Mouse (Mus musculus) ES-Bruce4 (cell line): ENCODE results near the gene Plxnd1. TPM values are rescaled to one million over a fixed set of nuclear protein-coding genes. Genes with fewer than 3 reads are reported as not detected.

Experiments used
- H3K27ac ChIP-seq: 2 replicates; pipeline ENCODE4 v1.5.1; 2012; ENCODE audit warnings: low read length, inconsistent platforms; ENCODE audit not compliant: insufficient read depth
- H3K27me3 ChIP-seq: 2 replicates; pipeline ENCODE4 v1.6.1; 2012; ENCODE audit warnings: mild to moderate bottlenecking, low read length, inconsistent platforms; ENCODE audit not compliant: control insufficient read depth, poor library complexity, insufficient read depth, severe bottlenecking
- H3K36me3 ChIP-seq: 2 replicates; pipeline ENCODE4 v1.6.1; 2012; ENCODE audit warnings: inconsistent platforms, mild to moderate bottlenecking, low read length, moderate library complexity; ENCODE audit not compliant: control insufficient read depth, poor library complexity, insufficient read depth, severe bottlenecking
- H3K4me1 ChIP-seq: one replicate; pipeline ENCODE4 v1.8.1; 2011; ENCODE audit warnings: low read length; ENCODE audit not compliant: control insufficient read depth, insufficient read depth
- H3K4me3 ChIP-seq: 2 replicates; pipeline ENCODE4 v1.5.1; 2011; ENCODE audit warnings: low read depth, mild to moderate bottlenecking, low read length
- H3K9ac ChIP-seq: 2 replicates; pipeline ENCODE4 v1.6.1; 2012; ENCODE audit warnings: low read depth, mild to moderate bottlenecking, inconsistent platforms; ENCODE audit not compliant: poor library complexity, severe bottlenecking
- H3K9me3 ChIP-seq: replicated peaks from 2 replicates; pipeline ENCODE4 v1.6.1; 2012; ENCODE audit warnings: mild to moderate bottlenecking, low read length, inconsistent platforms; ENCODE audit not compliant: control insufficient read depth, poor library complexity, insufficient read depth, severe bottlenecking
- CTCF ChIP-seq: IDR thresholded peaks from one replicate; pipeline ENCODE4 v1.8.1; 2011; ENCODE audit warnings: low read depth, low read length
- EP300 ChIP-seq: IDR thresholded peaks from 2 replicates; pipeline ENCODE4 v1.6.1; 2011; ENCODE audit warnings: low read depth, low read length; ENCODE audit not compliant: insufficient read depth
- POLR2A ChIP-seq: IDR thresholded peaks from one replicate; pipeline ENCODE4 v1.8.1; 2011; ENCODE audit warnings: low read length; ENCODE audit not compliant: insufficient read depth
- polyA plus RNA-seq: library from polyadenylated mRNA; stranded (reverse); fragments of >200 nt; gene quantifications from 2 replicates; pipeline ENCODE4 v1.2.4, GENCODE M21; 2011; ENCODE audit warnings: low read depth; ENCODE audit not compliant: missing spikeins, insufficient read depth, insufficient read length

Plxnd1 gene
- polyA plus RNA-seq, 1 experiment: 7.6 TPM

- H3K27ac ChIP-seq: no peak overlapping the region
- H3K27me3 ChIP-seq: no peaks in the 10 kb centered on the region
- no peak overlapping the region for H3K4me3 ChIP-seq
- H3K4me1 ChIP-seq: no peaks in the 10 kb centered on the region
- no peak overlapping the region for H3K9ac ChIP-seq
- H3K9me3 ChIP-seq: no peaks in the 10 kb centered on the region
- TF ChIP-seq EP300: no peak
- TF ChIP-seq POLR2A: no peak
- TF ChIP-seq CTCF: no peak
- no peaks in the 10 kb centered on the region for H3K36me3 ChIP-seq
These were observed 39.6 kb downstream of the Plxnd1 start for GRCm38 (mm10) chr6:115955169-115955568.

- TF ChIP-seq EP300: no peak
- TF ChIP-seq POLR2A: no peak
- no peak for TF ChIP-seq CTCF
- Histone ChIP-seq H3K36me3 (no peaks in the 10 kb centered on the region), H3K4me1 (no peaks in the 10 kb centered on the region), H3K9me3 (no peaks in the 10 kb centered on the region), H3K27me3 (no peaks in the 10 kb centered on the region), H3K9ac (no peak overlapping the region), H3K27ac (no peak overlapping the region), H3K4me3 (no peak overlapping the region)
These were observed 40.2 kb downstream of the Plxnd1 start for GRCm38 (mm10) chr6:115954506-115955074.

- Histone ChIP-seq H3K9ac (no peak overlapping the region), H3K9me3 (no peaks in the 10 kb centered on the region), H3K4me1 (no peaks in the 10 kb centered on the region), H3K27ac (no peak overlapping the region), H3K4me3 (no peak overlapping the region), H3K36me3 (no peaks in the 10 kb centered on the region), H3K27me3 (no peaks in the 10 kb centered on the region)
- no peak for TF ChIP-seq EP300
- TF ChIP-seq CTCF: no peak
- no peak for TF ChIP-seq POLR2A
These were observed 48.4 kb downstream of the Plxnd1 start for GRCm38 (mm10) chr6:115946389-115946788.

- Histone ChIP-seq H3K27me3 (no peaks in the 10 kb centered on the region), H3K27ac (no peak overlapping the region), H3K9me3 (no peaks in the 10 kb centered on the region), H3K36me3 (no peaks in the 10 kb centered on the region), H3K4me1 (no peaks in the 10 kb centered on the region), H3K9ac (no peak overlapping the region), H3K4me3 (no peak overlapping the region)
- TF ChIP-seq EP300: no peak
These were observed 49.2 kb downstream of the Plxnd1 start for GRCm38 (mm10) chr6:115945633-115946032.

GRCm38 (mm10) chr6:115944638-115945037, 50.2 kb downstream of the Plxnd1 start, which contains the start of gene H1foo:
TSS of gene H1foo (plus strand) at chr6:115944938.
- H3K9me3 ChIP-seq: no peaks in the 10 kb centered on the region
- TF ChIP-seq POLR2A: no peak
- TF ChIP-seq CTCF: no peak
- no peak for TF ChIP-seq EP300
- no peaks in the 10 kb centered on the region for H3K4me1 ChIP-seq
- no peak within 1 kb of the TSS for H3K27ac ChIP-seq
- H3K9ac ChIP-seq: no peak within 1 kb of the TSS
- no peaks in the 10 kb centered on the region for H3K27me3 ChIP-seq
- H3K4me3 ChIP-seq: no peak within 1 kb of the TSS
- no peaks in the 10 kb centered on the region for H3K36me3 ChIP-seq

GRCm38 (mm10) chr6:115943498-115944427, 51.0 kb downstream of the Plxnd1 start:
- no peak overlapping the region for H3K4me3 ChIP-seq
- TF ChIP-seq POLR2A (no peak), CTCF (no peak), EP300 (no peak)
- no peaks in the 10 kb centered on the region for H3K9me3 ChIP-seq
- no peaks in the 10 kb centered on the region for H3K27me3 ChIP-seq
- no peaks in the 10 kb centered on the region for H3K36me3 ChIP-seq
- no peak overlapping the region for H3K9ac ChIP-seq
- no peaks in the 10 kb centered on the region for H3K4me1 ChIP-seq
- no peak overlapping the region for H3K27ac ChIP-seq
